Mouse (Mus musculus): ENCODE data around the gene BC053393. TPM values are rescaled to one million over a fixed set of nuclear protein-coding genes. Genes with fewer than 3 reads are reported as not detected.

The BC053393 gene
- not detected in 2 replicates for polyA plus RNA-seq (2012; ENCODE audit: insufficient read depth, insufficient read length, low replicate concordance, missing spikeins)

DNA sequence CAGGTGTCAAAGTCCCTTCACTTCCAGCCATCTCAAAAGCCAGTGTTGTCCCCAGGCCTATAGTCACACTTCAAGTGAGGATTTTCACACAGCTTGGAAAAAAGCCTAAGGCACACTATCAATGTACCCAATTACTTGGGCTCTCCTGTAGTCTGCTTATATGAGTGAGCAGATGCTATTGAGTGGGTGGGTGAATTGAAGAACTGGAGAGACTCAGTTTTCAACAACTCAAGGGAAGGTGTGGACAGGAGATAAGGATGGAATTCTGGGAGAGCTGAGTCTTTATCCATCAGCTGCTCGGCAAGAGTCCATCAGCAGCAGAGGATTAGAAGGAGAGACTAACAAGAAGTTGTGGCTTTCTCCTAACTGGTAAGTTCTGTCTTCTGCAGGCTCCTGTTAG, at the start of gene BC053393:
TSS of gene BC053393 (plus strand) at position 210 of the 400 bp plus-strand sequence.
- TF ChIP-seq POLR2A (IDR thresholded peaks at IDR 0.05; ENCODE audit: insufficient read depth, low read depth, low read length) (no peak), CTCF (IDR thresholded peaks at IDR 0.05; ENCODE audit: insufficient read depth, low read depth, low read length) (no peak)
- 83% methylated on average over 1 of the region's 1 CpGs for WGBS

GRCm38 (mm10) chr11:46522719-46523118, 48.6 kb upstream of the BC053393 start:
- Histone ChIP-seq H3K4me1 (ENCODE audit: control insufficient read depth, insufficient read depth, low read length) (no peaks in the 10 kb centered on the region), H3K27ac (ENCODE audit: insufficient read depth, low read depth, low read length) (no peak overlapping the region), H3K4me3 (ENCODE audit: insufficient read depth, low read depth, low read length) (no peak overlapping the region)
- TF ChIP-seq POLR2A (IDR thresholded peaks at IDR 0.05; ENCODE audit: insufficient read depth, low read depth, low read length) (no peak), CTCF (IDR thresholded peaks at IDR 0.05; ENCODE audit: insufficient read depth, low read depth, low read length) (no peak)
- WGBS = 87% methylated on average over 3 of the region's 3 CpGs

More for the DNA sequence above, at the start of gene BC053393:
- no peak within 1 kb of the TSS for H3K27ac ChIP-seq (ENCODE audit: insufficient read depth, low read depth, low read length)
- no peak within 1 kb of the TSS for H3K4me3 ChIP-seq (ENCODE audit: insufficient read depth, low read depth, low read length)
- no peaks in the 10 kb centered on the region for H3K4me1 ChIP-seq (ENCODE audit: control insufficient read depth, insufficient read depth, low read length)

DNA sequence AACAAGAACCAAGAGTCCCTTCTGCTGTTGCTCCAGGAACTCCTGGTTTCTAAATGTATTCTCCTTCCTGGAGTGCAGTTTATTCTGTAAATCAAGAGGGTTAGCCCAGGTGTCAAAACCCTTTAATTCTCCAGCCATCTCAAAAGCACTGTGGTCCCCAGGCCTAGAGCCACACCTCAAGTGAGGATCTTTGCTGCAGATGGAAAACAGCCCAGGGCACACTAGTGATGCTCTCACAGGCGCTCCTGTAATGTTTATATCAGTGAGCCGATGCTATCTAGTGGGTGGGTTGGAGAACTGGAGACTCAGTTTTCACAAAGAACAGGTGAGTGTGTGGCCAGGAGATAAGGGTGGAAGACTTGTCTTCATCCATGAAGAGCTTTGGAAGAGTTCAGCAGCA, 47.4 kb upstream of the BC053393 start, which contains the start of gene Gm12169:
TSS of gene Gm12169 (plus strand) at position 301 of the 400 bp plus-strand sequence.
- no peak for TF ChIP-seq POLR2A (IDR thresholded peaks at IDR 0.05; ENCODE audit: insufficient read depth, low read depth, low read length)
- no peak for TF ChIP-seq CTCF (IDR thresholded peaks at IDR 0.05; ENCODE audit: insufficient read depth, low read depth, low read length)
- no peak within 1 kb of the TSS for H3K4me3 ChIP-seq (ENCODE audit: insufficient read depth, low read depth, low read length)
- no peak within 1 kb of the TSS for H3K27ac ChIP-seq (ENCODE audit: insufficient read depth, low read depth, low read length)
- H3K4me1 ChIP-seq (ENCODE audit: control insufficient read depth, insufficient read depth, low read length) = no peaks in the 10 kb centered on the region
- WGBS = 94% methylated on average over 2 of the region's 2 CpGs

DNA sequence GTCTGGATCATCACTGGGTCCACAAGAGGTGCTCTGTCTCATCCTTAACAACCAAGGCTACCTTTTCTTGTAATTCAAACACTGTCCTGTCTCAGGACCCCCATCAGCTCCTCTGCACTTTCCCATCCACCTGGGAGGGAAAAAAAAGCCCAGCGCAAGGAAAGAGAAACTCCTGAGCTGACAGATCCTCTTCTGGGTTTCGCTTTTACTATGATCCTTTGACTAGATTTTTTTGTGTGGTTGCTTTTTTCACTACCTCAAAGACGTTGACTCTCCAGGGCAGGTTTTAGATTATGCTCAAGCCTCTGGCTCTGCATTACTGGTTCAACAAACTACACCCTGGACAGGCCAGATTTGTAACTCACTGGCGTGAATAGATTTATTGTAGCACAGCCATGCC, 41.2 kb upstream of the BC053393 start:
- Histone ChIP-seq H3K27ac (ENCODE audit: insufficient read depth, low read depth, low read length) (no peak overlapping the region), H3K4me3 (ENCODE audit: insufficient read depth, low read depth, low read length) (no peak overlapping the region), H3K4me1 (ENCODE audit: control insufficient read depth, insufficient read depth, low read length) (no peaks in the 10 kb centered on the region)
- 79% methylated on average over 4 of the region's 4 CpGs for WGBS
- TF ChIP-seq CTCF (IDR thresholded peaks at IDR 0.05; ENCODE audit: insufficient read depth, low read depth, low read length) = no peak
- TF ChIP-seq POLR2A (IDR thresholded peaks at IDR 0.05; ENCODE audit: insufficient read depth, low read depth, low read length) = no peak

GRCm38 (mm10) chr11:46536978-46537377, 34.4 kb upstream of the BC053393 start:
- 47% methylated on average over 4 of the region's 4 CpGs for WGBS
- no peak for TF ChIP-seq POLR2A (IDR thresholded peaks at IDR 0.05; ENCODE audit: insufficient read depth, low read depth, low read length)
- no peak for TF ChIP-seq CTCF (IDR thresholded peaks at IDR 0.05; ENCODE audit: insufficient read depth, low read depth, low read length)

GRCm38 (mm10) chr11:46543530-46543929, 27.8 kb upstream of the BC053393 start:
- no peak for TF ChIP-seq CTCF (IDR thresholded peaks at IDR 0.05; ENCODE audit: insufficient read depth, low read depth, low read length)
- no peak for TF ChIP-seq POLR2A (IDR thresholded peaks at IDR 0.05; ENCODE audit: insufficient read depth, low read depth, low read length)

More at GRCm38 (mm10) chr11:46536978-46537377, 34.4 kb upstream of the BC053393 start:
- Histone ChIP-seq H3K4me1 (ENCODE audit: control insufficient read depth, insufficient read depth, low read length) (no peaks in the 10 kb centered on the region), H3K27ac (ENCODE audit: insufficient read depth, low read depth, low read length) (no peak overlapping the region), H3K4me3 (ENCODE audit: insufficient read depth, low read depth, low read length) (no peak overlapping the region)

GRCm38 (mm10) chr11:46549721-46550120, 21.6 kb upstream of the BC053393 start:
- TF ChIP-seq POLR2A (IDR thresholded peaks at IDR 0.05; ENCODE audit: insufficient read depth, low read depth, low read length) (no peak), CTCF (IDR thresholded peaks at IDR 0.05; ENCODE audit: insufficient read depth, low read depth, low read length) (no peak)
- WGBS = 89% methylated on average over 4 of the region's 4 CpGs
- no peak overlapping the region for H3K27ac ChIP-seq (ENCODE audit: insufficient read depth, low read depth, low read length)
- no peaks in the 10 kb centered on the region for H3K4me1 ChIP-seq (ENCODE audit: control insufficient read depth, insufficient read depth, low read length)
- no peak overlapping the region for H3K4me3 ChIP-seq (ENCODE audit: insufficient read depth, low read depth, low read length)

More at GRCm38 (mm10) chr11:46543530-46543929, 27.8 kb upstream of the BC053393 start:
- Histone ChIP-seq H3K4me3 (ENCODE audit: insufficient read depth, low read depth, low read length) (no peak overlapping the region), H3K27ac (ENCODE audit: insufficient read depth, low read depth, low read length) (no peak overlapping the region), H3K4me1 (ENCODE audit: control insufficient read depth, insufficient read depth, low read length) (no peaks in the 10 kb centered on the region)
- WGBS = 93% methylated on average over 2 of the region's 2 CpGs

DNA sequence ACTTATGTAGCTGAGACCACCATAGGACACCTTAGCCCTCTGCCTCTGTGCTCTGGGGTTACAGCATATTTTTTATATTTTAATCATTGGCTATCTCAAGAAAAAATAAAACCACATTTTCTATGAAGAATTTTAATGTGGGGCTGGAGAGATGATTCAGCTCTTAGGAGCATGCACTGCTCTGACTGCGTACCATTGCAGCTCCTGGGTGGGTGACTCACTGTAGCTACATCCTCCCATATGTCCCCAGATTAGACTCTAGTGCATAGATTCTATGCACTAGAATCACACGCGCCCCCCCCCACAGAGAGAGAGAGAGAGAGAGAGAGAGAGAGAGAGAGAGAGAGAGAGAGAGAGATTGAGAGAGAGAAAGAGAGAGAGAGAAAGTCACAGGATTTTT, 18.6 kb upstream of the BC053393 start:
- H3K4me3 ChIP-seq (ENCODE audit: insufficient read depth, low read depth, low read length) = no peak overlapping the region
- 69% methylated on average over 3 of the region's 3 CpGs for WGBS
- H3K27ac ChIP-seq (ENCODE audit: insufficient read depth, low read depth, low read length) = no peak overlapping the region
- no peak for TF ChIP-seq POLR2A (IDR thresholded peaks at IDR 0.05; ENCODE audit: insufficient read depth, low read depth, low read length)
- no peak for TF ChIP-seq CTCF (IDR thresholded peaks at IDR 0.05; ENCODE audit: insufficient read depth, low read depth, low read length)
- no peaks in the 10 kb centered on the region for H3K4me1 ChIP-seq (ENCODE audit: control insufficient read depth, insufficient read depth, low read length)

GRCm38 (mm10) chr11:46561096-46561495, 10.2 kb upstream of the BC053393 start:
- Histone ChIP-seq H3K4me3 (ENCODE audit: insufficient read depth, low read depth, low read length) (no peak overlapping the region), H3K27ac (ENCODE audit: insufficient read depth, low read depth, low read length) (no peak overlapping the region), H3K4me1 (ENCODE audit: control insufficient read depth, insufficient read depth, low read length) (no peaks in the 10 kb centered on the region)
- TF ChIP-seq POLR2A (IDR thresholded peaks at IDR 0.05; ENCODE audit: insufficient read depth, low read depth, low read length) = no peak
- TF ChIP-seq CTCF (IDR thresholded peaks at IDR 0.05; ENCODE audit: insufficient read depth, low read depth, low read length) = no peak
- WGBS = 92% methylated on average over 4 of the region's 4 CpGs
